Mouse (Mus musculus) hindbrain, postnatal 0 days (tissue): ENCODE results near the gene Gm21983. TPM values are rescaled to one million over a fixed set of nuclear protein-coding genes. Genes with fewer than 3 reads are reported as not detected.

Experiments
- ATAC-seq: fragments of 200-750 bp; cut with Nextera tagmentation; 2 replicates; pipeline ENCODE4 v1.8.0; 2017; ENCODE audit warnings: mild to moderate bottlenecking, moderate TSS enrichment, moderate library complexity
- DNase-seq: peaks from one replicate; pipeline ENCODE4 v3.0.0-alpha.2; 2015; ENCODE audit warnings: low spot score
- H3K27ac ChIP-seq: fragments of 300-500 bp; sonication (generic); 2 replicates; pipeline ENCODE4 v1.5.1; 2014; ENCODE audit warnings: mild to moderate bottlenecking
- H3K27me3 ChIP-seq: fragments of 300-500 bp; sonication (generic); 2 replicates; pipeline ENCODE4 v1.6.1; 2014; ENCODE audit warnings: low read length, mixed read lengths; ENCODE audit not compliant: insufficient read depth
- H3K36me3 ChIP-seq: fragments of 300-500 bp; sonication (generic); 2 replicates; pipeline ENCODE4 v1.6.1; 2014; ENCODE audit warnings: low read length, mixed read lengths; ENCODE audit not compliant: insufficient read depth
- H3K4me1 ChIP-seq: fragments of 300-500 bp; sonication (generic); 2 replicates; pipeline ENCODE4 v1.6.1; 2014; ENCODE audit warnings: antibody characterized with exemption, low read length, mixed read lengths; ENCODE audit not compliant: insufficient read depth
- H3K4me2 ChIP-seq: fragments of 300-500 bp; sonication (generic); 2 replicates; pipeline ENCODE4 v1.6.1; 2014; ENCODE audit warnings: low read depth, mild to moderate bottlenecking, low read length, moderate library complexity, mixed read lengths
- H3K4me3 ChIP-seq: fragments of 300-500 bp; sonication (generic); 2 replicates; pipeline ENCODE4 v1.5.1; 2014; ENCODE audit warnings: low read length
- H3K9ac ChIP-seq: fragments of 300-500 bp; sonication (generic); replicated peaks from 2 replicates; pipeline ENCODE4 v1.6.1; 2014; ENCODE audit warnings: mild to moderate bottlenecking, low read length, moderate library complexity, mixed read lengths
- H3K9me3 ChIP-seq: fragments of 300-500 bp; sonication (generic); 2 replicates; pipeline ENCODE4 v1.6.1; 2016; ENCODE audit warnings: low read length, mixed read lengths
- CTCF ChIP-seq: IDR thresholded peaks from 2 replicates; pipeline ENCODE4 v1.5.1; 2016; ENCODE audit warnings: antibody characterized with exemption, control low read depth, low read depth
- WGBS: fragments of 180-500 bp; shearing (Covaris S2); extraction: QIAGEN DNeasy Blood & Tissue Kit; methylation state at CpG from one replicate; pipeline ENCODE4 v1.1.7; 2014; 5-methylcytosine and 5-hydroxymethylcytosine counted together
- polyA plus RNA-seq: library from polyadenylated mRNA; unstranded; fragments of >200 nt; fragmentation: Nextera tagmentation; extraction: Ambion mirVana; gene quantifications from 2 replicates; pipeline ENCODE4 v1.2.1, GENCODE M21; 2015
- total RNA-seq: library from RNA; depleted of rRNA; stranded (reverse); fragments of >200 nt; gene quantifications from 2 replicates; pipeline ENCODE4 v1.2.3, GENCODE M21; 2014

Gene Gm21983
- total and polyA plus RNA-seq, 2 experiments from 2014 or later = 0.44 TPM; not detected in 1

DNA sequence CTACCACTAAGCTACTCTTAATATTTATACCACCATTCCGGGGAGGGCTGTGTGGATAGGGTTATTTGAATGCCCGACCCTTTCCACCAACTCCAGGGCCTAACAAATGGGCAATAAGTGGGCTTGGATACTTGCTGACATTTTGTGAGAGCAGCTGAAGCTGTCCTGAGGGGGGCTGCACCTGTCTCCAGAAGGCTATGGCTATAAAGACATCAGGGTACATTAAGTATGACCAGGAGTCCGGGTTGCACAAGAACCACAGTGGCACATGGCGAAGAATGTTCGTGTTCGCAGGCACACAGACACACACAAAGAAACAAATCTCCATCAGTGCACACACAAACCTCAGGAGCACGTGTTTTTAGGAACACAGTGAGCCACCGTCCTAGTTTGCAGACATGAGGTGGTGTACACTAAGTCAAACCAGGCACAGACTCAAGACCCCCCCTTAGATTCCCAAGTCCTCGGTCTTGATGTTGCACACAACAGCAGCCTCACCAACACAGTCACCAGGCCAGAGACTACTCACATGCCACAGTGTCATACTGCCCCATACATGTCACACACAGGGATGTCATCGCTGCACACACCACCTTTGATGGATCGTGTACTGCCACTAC lies 13.3 kb downstream of the Gm21983 start:
- Histone ChIP-seq H3K36me3 (peaks cover 9% of the 10 kb centered on the region; the same call in 1 of the 2 replicates), H3K9me3 (no peaks in the 10 kb centered on the region), H3K4me1 (peaks cover 33% of the 10 kb centered on the region), H3K27ac (peak overlapping the region; percentile 98), H3K4me2 (peak overlapping the region; percentile 87), H3K27me3 (no peaks in the 10 kb centered on the region), H3K4me3 (peak overlapping the region; percentile 70), H3K9ac (peak overlapping the region; percentile 84; the same call in 1 of the 2 replicates)
- 67% methylated on average over 11 of the region's 11 CpGs for WGBS
- DNase-seq (no peak), ATAC-seq (no peak)
- TF ChIP-seq CTCF = no peak

DNA sequence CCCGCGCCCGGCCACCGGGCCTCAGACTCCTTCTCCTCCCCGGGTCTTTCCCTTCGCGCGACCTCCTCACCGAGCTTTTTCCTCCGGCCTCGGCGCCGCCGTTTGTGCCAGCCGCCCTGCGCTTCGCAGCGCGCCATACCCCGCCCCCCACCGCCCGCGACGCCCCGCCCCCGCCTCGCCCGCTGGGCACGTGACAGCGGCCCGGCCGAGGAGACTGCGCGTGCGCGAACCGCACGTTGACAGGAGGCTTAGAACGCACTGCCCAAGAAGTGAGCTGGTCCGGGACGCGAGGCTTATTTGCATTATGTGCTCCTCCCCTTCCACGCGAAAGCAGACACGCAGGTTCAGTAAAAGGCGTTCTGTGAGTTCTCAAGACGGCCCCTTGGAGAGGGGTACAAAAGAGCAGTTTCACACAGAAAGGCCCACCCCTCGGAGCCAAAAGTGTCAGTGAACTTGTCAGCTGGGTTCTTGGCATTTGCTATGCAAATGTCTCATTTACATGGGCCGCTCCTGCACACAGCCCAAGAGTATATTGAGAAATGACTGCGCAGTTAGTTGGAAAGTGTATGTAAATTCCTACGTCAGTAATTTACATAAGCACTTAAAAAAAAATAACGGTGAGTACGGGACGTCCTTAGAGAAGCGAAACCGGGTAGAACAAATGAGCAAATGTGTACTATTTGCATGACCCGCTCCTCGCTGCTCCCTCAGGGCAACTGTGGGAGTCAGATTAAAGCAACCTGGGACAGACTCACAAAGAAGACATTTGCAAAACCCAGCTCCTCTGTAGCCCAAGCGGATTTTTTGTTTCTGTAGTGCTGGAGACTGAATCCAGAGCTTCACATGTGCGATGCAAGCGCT lies 14.0 kb downstream of the Gm21983 start, which contains the start of gene Egln2:
TSS of gene Egln2 (minus strand) at position 189 of the 861 bp plus-strand sequence.
- Histone ChIP-seq H3K27me3 (no peaks in the 10 kb centered on the region), H3K4me3 (peak within 1 kb of the TSS; percentile 70), H3K4me1 (peaks cover 33% of the 10 kb centered on the region), H3K36me3 (0 out of 2 replicates have a peak, but pooled peaks cover 2% of the 10 kb centered on the region), H3K4me2 (peak within 1 kb of the TSS; percentile 87), H3K27ac (peak within 1 kb of the TSS; percentile 98), H3K9me3 (no peaks in the 10 kb centered on the region), H3K9ac (peak within 1 kb of the TSS; percentile 84)
- 2% methylated on average over 53 of the region's 61 CpGs for WGBS
- peak; percentile 97 for DNase-seq
- no peak for TF ChIP-seq CTCF
- ATAC-seq = peak; percentile 83

DNA sequence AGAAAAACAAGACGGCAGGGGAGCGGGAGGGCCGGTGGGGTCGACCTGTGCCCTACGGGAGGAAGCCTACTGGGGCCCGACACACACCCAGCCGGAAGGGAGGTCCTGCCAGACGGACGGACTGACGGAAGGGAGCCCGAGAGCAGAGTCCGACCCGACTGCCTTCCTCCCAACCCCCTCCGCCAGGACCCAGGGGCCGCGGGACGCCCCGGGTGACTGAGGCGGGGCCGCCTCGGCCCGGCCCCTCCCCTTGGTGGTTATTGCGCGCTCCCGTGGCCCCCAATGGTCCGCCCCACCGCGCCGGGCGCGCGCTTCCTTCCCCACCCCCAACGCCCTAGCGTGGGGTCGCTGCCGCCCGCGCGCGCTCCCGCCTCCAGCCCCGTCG lies 14.7 kb downstream of the Gm21983 start:
- ATAC-seq (peak; percentile 67), DNase-seq (peak; percentile 87)
- peaks cover 33% of the 10 kb centered on the region for H3K4me1 ChIP-seq
- peak overlapping the region; percentile 87 for H3K4me2 ChIP-seq
- peak overlapping the region; percentile 98 for H3K27ac ChIP-seq
- peak overlapping the region; percentile 70 for H3K4me3 ChIP-seq
- WGBS = 0% methylated on average over 10 of the region's 43 CpGs
- no peaks in the 10 kb centered on the region for H3K27me3 ChIP-seq
- H3K9me3 ChIP-seq = no peaks in the 10 kb centered on the region
- H3K9ac ChIP-seq = peak overlapping the region; percentile 84
- no peaks in the 10 kb centered on the region for H3K36me3 ChIP-seq
- no peak for TF ChIP-seq CTCF

DNA sequence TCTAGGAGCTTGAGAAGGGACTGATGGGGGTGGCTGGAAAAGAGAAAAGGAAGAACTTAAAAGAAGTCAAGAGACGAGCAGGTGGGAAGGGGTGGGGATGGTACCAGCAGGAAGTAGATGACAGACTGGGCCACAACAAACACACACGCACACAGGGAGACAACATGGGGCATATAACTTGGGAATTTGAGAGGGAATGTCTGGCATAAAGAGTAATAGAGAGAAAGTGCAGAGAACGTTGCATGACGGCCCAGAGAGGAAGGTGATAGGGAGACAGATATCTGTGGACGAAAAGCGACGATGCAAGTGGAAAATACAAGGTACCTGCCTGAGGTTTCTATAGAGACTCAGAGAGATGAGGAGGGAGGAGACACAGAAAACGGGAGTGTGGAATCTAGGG lies 15.2 kb downstream of the Gm21983 start:
- 0 out of 2 replicates have a peak, but pooled peaks have one; percentile 0 for ATAC-seq
- WGBS = 2% methylated on average over 8 of the region's 8 CpGs
- Histone ChIP-seq H3K36me3 (no peaks in the 10 kb centered on the region), H3K27ac (peak overlapping the region; percentile 98), H3K9me3 (no peaks in the 10 kb centered on the region), H3K27me3 (no peaks in the 10 kb centered on the region), H3K4me1 (peaks cover 33% of the 10 kb centered on the region), H3K9ac (peak overlapping the region; percentile 84), H3K4me2 (peak overlapping the region; percentile 87), H3K4me3 (peak overlapping the region; percentile 70)
- TF ChIP-seq CTCF = no peak
- no peak for DNase-seq

DNA sequence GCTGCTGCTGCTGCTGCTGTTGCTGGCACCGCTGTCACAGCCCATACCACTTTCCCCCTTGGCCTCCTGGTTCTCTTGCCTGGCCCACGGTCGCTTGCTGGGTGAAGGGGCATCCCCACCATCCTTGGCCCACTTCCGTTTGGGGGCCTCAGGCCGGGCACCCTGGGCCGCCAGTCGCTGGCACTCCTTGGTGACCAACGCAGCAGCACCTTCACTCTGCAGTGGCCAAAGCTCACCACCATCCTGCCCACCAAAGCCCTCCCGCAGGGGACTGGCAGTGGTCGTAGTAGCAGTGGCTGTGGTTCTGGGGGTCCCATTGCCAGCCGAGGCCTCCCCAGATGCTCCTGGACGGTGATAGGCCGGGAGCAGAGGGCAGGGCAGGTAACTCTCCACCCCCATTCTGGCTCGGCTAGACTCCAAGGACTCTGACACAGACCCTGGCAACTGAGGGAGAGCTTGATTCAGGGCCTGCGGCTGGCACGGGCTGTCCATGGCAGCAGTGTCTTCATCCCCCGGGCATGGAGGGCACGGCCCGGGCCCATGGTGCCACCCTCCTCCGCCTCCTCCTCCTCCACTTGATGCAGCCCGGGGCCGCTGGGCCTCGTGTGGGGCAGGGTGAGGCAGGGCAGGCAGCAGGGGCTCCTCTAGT lies 15.8 kb downstream of the Gm21983 start:
- no peak for DNase-seq
- H3K27me3 ChIP-seq = no peaks in the 10 kb centered on the region
- H3K36me3 ChIP-seq = no peaks in the 10 kb centered on the region
- H3K4me3 ChIP-seq = peak overlapping the region; percentile 70
- 0 out of 2 replicates have a peak, but pooled peaks have one; percentile 1 for TF ChIP-seq CTCF
- H3K4me1 ChIP-seq = peaks cover 37% of the 10 kb centered on the region
- ATAC-seq = peak; percentile 8; the same call in 1 of the 2 replicates
- 69% methylated on average over 22 of the region's 23 CpGs for WGBS
- no peaks in the 10 kb centered on the region for H3K9me3 ChIP-seq
- H3K4me2 ChIP-seq = peak overlapping the region; percentile 87
- H3K9ac ChIP-seq = peak overlapping the region; percentile 84
- peak overlapping the region; percentile 98; the same call in 1 of the 2 replicates for H3K27ac ChIP-seq
